Mouse (Mus musculus) Patski (cell line): Measurements from ENCODE around the gene Gpr1. TPM values are rescaled to one million over a fixed set of nuclear protein-coding genes. Genes with fewer than 3 reads are reported as not detected.
"Not testable (repeated sequence)": the region's sequence is repeated elsewhere in the genome, so short reads cannot be mapped to it uniquely, and the experiment has no call there.

ENCODE experiments used
- ATAC-seq: fragments of 100-300 bp; one replicate; pipeline ENCODE4 v1.8.0; 2021
- CTCF ChIA-PET: fragments of 350-600 bp; sonication (Branson Sonifier 250); formaldehyde crosslinking; loops from one replicate; lab custom pipeline; 2022; ENCODE audit warnings: inconsistent platforms; lab: Charles Lee
- POLR2A ChIA-PET: fragments of 350-600 bp; sonication (Branson Sonifier 250); formaldehyde crosslinking; loops from one replicate; lab custom pipeline; 2022; ENCODE audit warnings: antibody characterized with exemption, inconsistent platforms; lab: Charles Lee
- DNase-seq: peaks from one replicate; pipeline ENCODE4 v3.0.0-alpha.2; 2011; ENCODE audit warnings: low read depth, low spot score
- H3K27me3 ChIP-seq: fragments of 371-371 bp; one replicate; pipeline ENCODE4 v1.5.1; 2021
- CTCF ChIP-seq: fragments of 100-300 bp; IDR thresholded peaks from one replicate; pipeline ENCODE4 v1.5.1; 2021
- in situ Hi-C: fragments of 300-500 bp; cut with MboI; formaldehyde crosslinking; loops from 3 replicates; pipeline ENCODE4 v1.11.1; 2018; ENCODE audit warnings: low pct_unique_long_range_greater_than_20kb, mixed read lengths
- polyA plus RNA-seq: library from polyadenylated mRNA; unstranded; gene quantifications from one replicate; pipeline ENCODE4 v1.2.3, GENCODE M21; 2021

Gpr1 gene
- polyA plus RNA-seq, 1 experiment from 2014 or later: not detected

- DNase-seq (no peak), ATAC-seq (no peak)
- in situ Hi-C loops: loop anchor here (25.0 kb wide), 1 partner anchor 1284 kb away; no protein-coding TSS in a partner anchor
- no peak for TF ChIP-seq CTCF
- H3K27me3 ChIP-seq: peaks cover 8% of the 10 kb centered on the region
- CTCF ChIA-PET: no interaction called here
- POLR2A ChIA-PET: interaction anchor here (0.6 kb wide), 1 partner anchor 12 kb away, joined by 3 read pairs; no protein-coding TSS in a partner anchor
These were observed 10.9 kb downstream of the Gpr1 start for GRCm38 (mm10) chr1:63203471-63203870.

- no peak for ATAC-seq
- CTCF ChIA-PET: interaction anchor here (1.2 kb wide), 1 partner anchor 22 kb away, joined by 3 read pairs; no protein-coding TSS in a partner anchor
- H3K27me3 ChIP-seq: peaks cover 8% of the 10 kb centered on the region
- POLR2A ChIA-PET: no interaction called here
- no peak for DNase-seq
- in situ Hi-C loops: loop anchor here (25.0 kb wide), 1 partner anchor 1286 kb away; no protein-coding TSS in a partner anchor
- TF ChIP-seq CTCF: no peak
These were observed 12.7 kb downstream of the Gpr1 start for GRCm38 (mm10) chr1:63201672-63202071.

- ATAC-seq (no peak), DNase-seq (no peak)
- in situ Hi-C loops: loop anchor here (25.0 kb wide), 1 partner anchor 1287 kb away; no protein-coding TSS in a partner anchor
- no peak for TF ChIP-seq CTCF
- H3K27me3 ChIP-seq: peaks cover 8% of the 10 kb centered on the region
- POLR2A ChIA-PET: no interaction called here
- CTCF ChIA-PET: no interaction called here
These were observed 14.0 kb downstream of the Gpr1 start for GRCm38 (mm10) chr1:63200322-63200721.

GRCm38 (mm10) chr1:63199387-63199786, 15.0 kb downstream of the Gpr1 start:
- ATAC-seq (no peak), DNase-seq (no peak)
- ChIA-PET CTCF (no interaction called here), POLR2A (no interaction called here)
- in situ Hi-C loops: no loop called here
- peaks cover 8% of the 10 kb centered on the region for H3K27me3 ChIP-seq
- no peak for TF ChIP-seq CTCF

GRCm38 (mm10) chr1:63195848-63196512, 18.4 kb downstream of the Gpr1 start:
- in situ Hi-C loops: no loop called here
- CTCF ChIA-PET: interaction anchor here (1.6 kb wide), 1 partner anchor 15 kb away, joined by 5 read pairs; no protein-coding TSS in a partner anchor
- no peak for DNase-seq
- POLR2A ChIA-PET: no interaction called here
- peaks cover 11% of the 10 kb centered on the region for H3K27me3 ChIP-seq
- no peak for TF ChIP-seq CTCF
- ATAC-seq: no peak

GRCm38 (mm10) chr1:63192306-63193065, 21.9 kb downstream of the Gpr1 start:
- CTCF ChIA-PET: no interaction called here
- no peak for TF ChIP-seq CTCF
- in situ Hi-C loops: no loop called here

GRCm38 (mm10) chr1:63190851-63191250, 23.5 kb downstream of the Gpr1 start:
- CTCF ChIA-PET: interaction anchor here (1.2 kb wide), 1 partner anchor 9 kb away, joined by 3 read pairs; no protein-coding TSS in a partner anchor
- DNase-seq (no peak), ATAC-seq (no peak)
- TF ChIP-seq CTCF: no peak
- in situ Hi-C loops: no loop called here
- peaks cover 6% of the 10 kb centered on the region for H3K27me3 ChIP-seq
- POLR2A ChIA-PET: interaction anchor here (1.0 kb wide), 1 partner anchor 9 kb away, joined by 4 read pairs; no protein-coding TSS in a partner anchor

More at GRCm38 (mm10) chr1:63192306-63193065, 21.9 kb downstream of the Gpr1 start:
- DNase-seq (no peak), ATAC-seq (no peak)
- POLR2A ChIA-PET: no interaction called here
- H3K27me3 ChIP-seq: peaks cover 6% of the 10 kb centered on the region

GRCm38 (mm10) chr1:63188536-63188935, 25.8 kb downstream of the Gpr1 start:
- ChIA-PET POLR2A (no interaction called here), CTCF (interaction anchor here (1.0 kb wide), 1 partner anchor 40 kb away, joined by 3 read pairs; no protein-coding TSS in a partner anchor)
- H3K27me3 ChIP-seq: peaks cover 4% of the 10 kb centered on the region
- no peak for DNase-seq
- in situ Hi-C loops: no loop called here
- no peak for TF ChIP-seq CTCF
- no peak for ATAC-seq

- H3K27me3 ChIP-seq, POLR2A ChIA-PET, DNase-seq, in situ Hi-C loops, ATAC-seq, CTCF ChIA-PET: not testable (repeated sequence)
These were observed 28.9 kb downstream of the Gpr1 start for GRCm38 (mm10) chr1:63185430-63185829.

- DNase-seq (no peak), ATAC-seq (no peak)
- ChIA-PET CTCF (interaction anchor here (0.8 to 1.7 kb wide), 4 partner anchors 8 to 70 kb away, joined by 3 to 6 read pairs (median 4); no protein-coding TSS in a partner anchor), POLR2A (interaction anchor here (1.3 kb wide), 1 partner anchor 8 kb away, joined by 4 read pairs; no protein-coding TSS in a partner anchor)
- in situ Hi-C loops: no loop called here
- no peaks in the 10 kb centered on the region for H3K27me3 ChIP-seq
- peak; percentile 59 for TF ChIP-seq CTCF
These were observed 31.6 kb downstream of the Gpr1 start for GRCm38 (mm10) chr1:63182636-63183270.
